Mouse (Mus musculus) heart, embryonic 13.5 days (tissue): ENCODE measurements around the gene Syndig1. TPM values are rescaled to one million over a fixed set of nuclear protein-coding genes. Genes with fewer than 3 reads are reported as not detected.

Experiments
- ATAC-seq: fragments of 200-750 bp; cut with Nextera tagmentation; 2 replicates; pipeline ENCODE4 v1.8.0; 2017; ENCODE audit warnings: moderate TSS enrichment; ENCODE audit not compliant: insufficient number of reproducible peaks, low FRiP score, low TSS enrichment; ENCODE audit errors: extremely low read depth
- H3K27ac ChIP-seq: fragments of 300-500 bp; sonication (generic); replicated peaks from 2 replicates; pipeline ENCODE4 v1.5.1; 2015; ENCODE audit warnings: moderate library complexity, mild to moderate bottlenecking, inconsistent platforms
- H3K27me3 ChIP-seq: fragments of 300-500 bp; sonication (generic); replicated peaks from 2 replicates; pipeline ENCODE4 v1.6.1; 2015; ENCODE audit warnings: mild to moderate bottlenecking, inconsistent platforms
- H3K36me3 ChIP-seq: fragments of 300-500 bp; sonication (generic); 2 replicates; pipeline ENCODE4 v1.6.1; 2015; ENCODE audit warnings: mild to moderate bottlenecking, inconsistent platforms
- H3K4me1 ChIP-seq: fragments of 300-500 bp; sonication (generic); 2 replicates; pipeline ENCODE4 v1.6.1; 2015; ENCODE audit warnings: inconsistent platforms
- H3K4me2 ChIP-seq: fragments of 300-500 bp; sonication (generic); 2 replicates; pipeline ENCODE4 v1.6.1; 2015; ENCODE audit warnings: inconsistent platforms, mild to moderate bottlenecking, moderate library complexity
- H3K4me3 ChIP-seq: fragments of 300-500 bp; sonication (generic); 2 replicates; pipeline ENCODE4 v1.5.1; 2015; ENCODE audit warnings: moderate library complexity, mild to moderate bottlenecking, inconsistent platforms
- H3K9ac ChIP-seq: fragments of 300-500 bp; sonication (generic); 2 replicates; pipeline ENCODE4 v1.6.1; 2015; ENCODE audit warnings: inconsistent platforms, mild to moderate bottlenecking, moderate library complexity
- H3K9me3 ChIP-seq: fragments of 300-500 bp; sonication (generic); 2 replicates; pipeline ENCODE4 v1.6.1; 2016; ENCODE audit warnings: inconsistent platforms
- WGBS: fragments of 180-500 bp; shearing (Covaris S2); methylation state at CpG from one replicate; pipeline ENCODE4 v1.1.7; 2015; ENCODE audit warnings: mixed read lengths; 5-methylcytosine and 5-hydroxymethylcytosine counted together
- polyA plus RNA-seq: library from polyadenylated mRNA; unstranded; fragments of >200 nt; fragmentation: Nextera tagmentation; extraction: Ambion mirVana; gene quantifications from 2 replicates; pipeline ENCODE4 v1.2.1, GENCODE M21; 2015

Gene Syndig1
- 4.0 and 4.2 TPM in 2 replicates for polyA plus RNA-seq

- H3K27me3 ChIP-seq: peaks cover 51% of the 10 kb centered on the region
- peak within 1 kb of the TSS; percentile 66 for H3K4me3 ChIP-seq
- ATAC-seq: no peak
- H3K27ac ChIP-seq: no peak within 1 kb of the TSS
- peak within 1 kb of the TSS; percentile 94 for H3K4me2 ChIP-seq
- H3K36me3 ChIP-seq: no peaks in the 10 kb centered on the region
- peak within 1 kb of the TSS; percentile 80; the same call in 1 of the 2 replicates for H3K9ac ChIP-seq
- peaks cover 22% of the 10 kb centered on the region for H3K4me1 ChIP-seq
- no peaks in the 10 kb centered on the region for H3K9me3 ChIP-seq
- 56% methylated on average over 2 of the region's 2 CpGs for WGBS
Measured at GRCm38 (mm10) chr2:149828911-149829310, at the start of gene Syndig1. Gene Syndig1 (plus strand): TSS chr2:149829211.

- Histone ChIP-seq H3K9me3 (no peaks in the 10 kb centered on the region), H3K9ac (no peak overlapping the region), H3K4me1 (peaks cover 3% of the 10 kb centered on the region; the same call in 1 of the 2 replicates), H3K27ac (no peak overlapping the region), H3K4me2 (no peak overlapping the region), H3K4me3 (no peak overlapping the region), H3K27me3 (no peaks in the 10 kb centered on the region), H3K36me3 (no peaks in the 10 kb centered on the region)
- WGBS: 25% methylated on average over 3 of the region's 3 CpGs
- no peak for ATAC-seq
Measured at GRCm38 (mm10) chr2:149798613-149799012, 30.4 kb upstream of the Syndig1 start.

DNA sequence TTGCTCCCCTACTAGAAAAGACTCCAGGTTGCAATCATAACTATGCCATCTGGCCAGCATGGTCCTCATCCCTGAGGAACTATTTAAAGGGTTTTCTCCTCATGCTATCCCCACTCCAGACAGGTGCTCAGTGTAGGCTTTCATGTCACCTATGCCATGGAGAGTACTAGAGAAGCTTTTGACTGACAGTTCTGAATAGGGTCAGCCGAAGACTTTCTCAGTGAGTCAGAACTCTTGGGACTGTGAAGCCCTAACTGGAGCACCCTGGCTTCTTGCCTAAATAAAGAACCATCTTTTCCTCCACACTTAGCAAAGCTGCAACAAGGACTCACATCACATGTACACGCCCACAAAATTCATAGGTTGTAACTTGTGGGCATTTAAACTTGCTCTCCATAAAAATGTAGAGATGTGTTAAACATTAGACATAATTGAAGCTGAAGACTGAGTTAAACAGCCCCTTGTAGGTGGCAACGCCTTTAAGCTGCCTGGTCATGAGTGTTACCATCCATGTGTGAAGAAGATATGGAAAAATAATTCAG, 24.3 kb upstream of the Syndig1 start:
- H3K27ac ChIP-seq: no peak overlapping the region
- no peaks in the 10 kb centered on the region for H3K4me1 ChIP-seq
- ATAC-seq: no peak
- H3K27me3 ChIP-seq: no peaks in the 10 kb centered on the region
- H3K9ac ChIP-seq: no peak overlapping the region
- H3K9me3 ChIP-seq: no peaks in the 10 kb centered on the region
- no peak overlapping the region for H3K4me3 ChIP-seq
- H3K4me2 ChIP-seq: no peak overlapping the region
- 72% methylated on average over 3 of the region's 3 CpGs for WGBS
- H3K36me3 ChIP-seq: no peaks in the 10 kb centered on the region

DNA sequence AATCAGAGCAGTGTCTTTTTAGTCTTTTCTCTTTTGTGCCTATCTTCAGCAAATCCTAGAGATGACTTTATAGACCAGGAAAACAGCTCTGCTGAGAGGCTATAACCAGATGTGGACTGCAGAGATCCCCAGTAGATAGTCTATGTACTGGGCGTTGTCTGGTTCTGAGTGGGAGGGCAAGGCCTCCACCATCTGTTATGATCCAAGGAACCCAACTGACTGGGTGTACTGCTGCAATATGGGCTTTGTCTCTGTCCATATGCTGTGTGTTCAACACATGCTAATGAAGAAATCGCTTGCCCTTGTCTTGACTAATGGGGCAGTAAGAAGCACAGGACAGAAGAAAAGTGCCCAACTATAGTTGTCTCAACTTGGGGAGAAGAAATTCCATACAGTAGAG, 23.8 kb upstream of the Syndig1 start:
- Histone ChIP-seq H3K27ac (no peak overlapping the region), H3K4me3 (no peak overlapping the region), H3K27me3 (no peaks in the 10 kb centered on the region), H3K4me2 (no peak overlapping the region), H3K36me3 (no peaks in the 10 kb centered on the region), H3K4me1 (no peaks in the 10 kb centered on the region), H3K9ac (no peak overlapping the region), H3K9me3 (no peaks in the 10 kb centered on the region)
- ATAC-seq: no peak
- 70% methylated on average over 2 of the region's 2 CpGs for WGBS

DNA sequence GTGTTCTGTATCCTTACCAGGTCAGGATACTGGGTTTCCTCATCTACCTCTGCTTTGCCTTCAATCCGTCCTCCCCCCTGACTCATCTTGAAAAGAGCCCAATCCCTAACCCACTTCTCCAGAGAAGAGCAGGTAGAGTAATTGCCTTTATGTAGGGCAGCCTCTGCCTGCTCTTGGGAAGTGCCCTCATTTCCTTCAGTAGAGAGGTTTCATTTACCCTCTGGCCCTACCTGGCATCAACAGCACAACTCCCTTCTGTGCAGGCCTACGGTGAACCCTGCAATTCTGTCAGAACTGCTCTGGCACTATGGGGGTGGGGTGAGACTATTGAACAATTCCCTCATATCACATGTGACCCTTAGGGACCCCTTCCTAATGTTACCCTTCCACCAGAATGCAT, 16.1 kb upstream of the Syndig1 start:
- H3K4me2 ChIP-seq: no peak overlapping the region
- ATAC-seq: no peak
- H3K9ac ChIP-seq: no peak overlapping the region
- no peaks in the 10 kb centered on the region for H3K36me3 ChIP-seq
- H3K9me3 ChIP-seq: no peaks in the 10 kb centered on the region
- H3K27ac ChIP-seq: no peak overlapping the region
- H3K4me1 ChIP-seq: peaks cover 2% of the 10 kb centered on the region
- 80% methylated on average over 2 of the region's 2 CpGs for WGBS
- no peak overlapping the region for H3K4me3 ChIP-seq
- H3K27me3 ChIP-seq: no peaks in the 10 kb centered on the region

DNA sequence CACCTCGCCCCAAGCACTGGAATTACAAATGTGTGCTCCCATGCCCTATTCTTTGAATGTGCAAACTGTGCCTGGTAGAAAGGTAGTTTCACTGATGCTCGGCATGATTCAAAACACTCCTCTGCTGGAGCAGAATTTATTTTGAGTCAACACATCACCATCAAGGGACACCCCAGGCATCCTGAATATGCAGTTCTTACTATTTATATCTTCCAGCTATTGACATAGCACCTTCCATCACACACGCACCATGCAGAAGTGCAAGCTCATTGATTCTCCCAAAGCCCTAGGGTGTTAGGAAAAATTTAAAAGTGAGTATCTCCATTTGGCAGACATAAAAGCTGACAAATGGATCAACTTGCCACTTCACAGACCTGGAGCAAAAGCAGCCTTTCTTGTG, 10.6 kb upstream of the Syndig1 start:
- H3K27ac ChIP-seq: no peak overlapping the region
- no peak overlapping the region for H3K4me3 ChIP-seq
- H3K4me1 ChIP-seq: peaks cover 23% of the 10 kb centered on the region
- H3K9ac ChIP-seq: no peak overlapping the region
- no peak for ATAC-seq
- 33% methylated on average over 3 of the region's 3 CpGs for WGBS
- H3K36me3 ChIP-seq: no peaks in the 10 kb centered on the region
- H3K27me3 ChIP-seq: no peaks in the 10 kb centered on the region
- no peaks in the 10 kb centered on the region for H3K9me3 ChIP-seq
- no peak overlapping the region; the same call in 1 of the 2 replicates for H3K4me2 ChIP-seq

- Histone ChIP-seq H3K9ac (no peak overlapping the region), H3K36me3 (no peaks in the 10 kb centered on the region), H3K4me1 (peaks cover 23% of the 10 kb centered on the region), H3K4me2 (no peak overlapping the region), H3K27me3 (no peaks in the 10 kb centered on the region), H3K4me3 (no peak overlapping the region), H3K9me3 (no peaks in the 10 kb centered on the region), H3K27ac (no peak overlapping the region)
- ATAC-seq: no peak
- 61% methylated on average over 3 of the region's 3 CpGs for WGBS
Measured at GRCm38 (mm10) chr2:149819751-149820150, 9.3 kb upstream of the Syndig1 start.

GRCm38 (mm10) chr2:149820201-149820600, 8.8 kb upstream of the Syndig1 start:
- Histone ChIP-seq H3K9me3 (no peaks in the 10 kb centered on the region), H3K27ac (no peak overlapping the region), H3K36me3 (no peaks in the 10 kb centered on the region), H3K4me1 (peaks cover 23% of the 10 kb centered on the region), H3K4me2 (no peak overlapping the region), H3K27me3 (no peaks in the 10 kb centered on the region), H3K4me3 (no peak overlapping the region), H3K9ac (no peak overlapping the region)
- no peak for ATAC-seq
- WGBS: 44% methylated on average over 2 of the region's 2 CpGs

DNA sequence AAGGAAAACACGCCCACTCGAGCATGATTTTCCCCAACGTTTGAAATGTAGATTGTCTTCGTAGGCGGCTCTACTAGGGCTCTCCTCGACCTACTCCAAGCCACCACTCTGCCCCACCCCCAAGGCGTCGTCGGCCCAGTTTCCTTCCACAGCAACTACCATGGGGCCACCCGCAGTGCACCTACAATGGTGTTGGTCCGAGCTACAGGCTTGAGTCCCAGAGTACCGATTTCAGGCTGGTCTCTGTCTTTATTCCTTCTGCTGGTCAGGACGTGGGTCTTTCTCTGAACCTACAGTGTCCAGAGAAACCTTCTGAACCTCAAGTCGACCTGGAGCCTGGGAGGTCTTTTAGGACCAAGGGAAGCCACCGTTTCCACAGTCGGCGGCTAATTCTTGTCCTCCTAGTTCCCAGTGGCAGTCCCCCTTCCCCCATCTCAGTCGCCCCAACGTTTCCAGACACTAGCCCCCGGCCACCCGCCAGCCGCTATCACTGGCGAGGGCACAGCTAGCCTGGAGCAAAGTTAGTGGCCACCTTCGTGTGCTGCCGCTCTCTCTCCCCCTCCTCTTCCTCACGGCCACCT, 1.0 kb downstream of the Syndig1 start:
- Histone ChIP-seq H3K27me3 (peaks cover 51% of the 10 kb centered on the region), H3K36me3 (no peaks in the 10 kb centered on the region), H3K9ac (peak overlapping the region; percentile 80), H3K4me3 (peak overlapping the region; percentile 66), H3K9me3 (no peaks in the 10 kb centered on the region), H3K4me1 (peaks cover 22% of the 10 kb centered on the region), H3K4me2 (peak overlapping the region; percentile 94), H3K27ac (no peak overlapping the region)
- no peak for ATAC-seq
- WGBS: 4% methylated on average over 26 of the region's 26 CpGs

DNA sequence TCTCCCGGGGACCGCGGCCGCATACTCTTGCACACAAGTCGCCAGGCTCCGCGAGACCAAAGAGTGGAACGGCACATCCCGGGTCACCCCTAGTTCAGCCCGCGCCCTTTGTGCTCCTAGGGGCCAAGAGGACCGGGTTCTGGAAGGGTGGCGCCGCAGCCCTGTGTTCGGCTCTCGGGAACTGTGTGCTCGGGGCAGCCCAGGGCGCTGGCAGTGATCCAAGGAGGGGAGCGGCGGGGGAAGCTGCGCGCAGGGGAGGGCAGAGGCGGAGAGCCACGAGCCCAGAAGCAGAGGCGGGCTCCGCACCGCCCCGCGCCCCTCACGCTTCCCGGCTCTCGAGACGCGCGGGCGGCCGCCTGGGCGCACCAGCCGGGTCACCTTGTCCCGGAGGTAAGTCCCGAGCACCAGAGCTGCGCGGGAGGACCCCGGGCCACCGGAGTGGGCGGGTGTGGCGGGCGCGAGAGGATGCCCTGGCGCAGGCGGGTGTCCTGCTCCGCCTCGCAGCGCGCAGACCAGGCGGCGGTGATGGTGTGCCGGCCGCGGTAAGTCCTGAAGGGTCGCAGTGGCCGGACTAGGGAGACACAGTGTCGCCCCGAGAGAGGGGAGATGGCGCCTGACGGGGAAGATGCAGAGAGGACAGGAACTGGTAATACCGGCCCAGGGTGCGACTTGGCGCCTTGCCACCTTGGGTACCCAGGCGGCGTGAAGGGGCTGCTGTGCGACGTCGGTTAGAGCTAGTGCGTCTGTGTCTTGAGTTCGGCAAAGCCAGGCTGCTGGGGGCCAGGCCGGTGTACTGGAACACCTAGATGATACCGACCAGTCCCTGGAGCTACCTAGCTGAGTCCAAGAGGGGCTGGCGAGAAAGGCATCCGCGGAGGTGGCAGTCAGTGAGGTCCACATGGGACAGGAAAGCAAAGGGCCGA, 1.8 kb downstream of the Syndig1 start, which contains the start of gene C530025M09Rik:
Gene C530025M09Rik, minus strand, starts transcription at position 678 of the 923 bp plus-strand sequence.
- H3K27me3 ChIP-seq: peaks cover 51% of the 10 kb centered on the region
- ATAC-seq: peak; percentile 17; the same call in 1 of the 2 replicates
- H3K27ac ChIP-seq: no peak within 1 kb of the TSS
- peak within 1 kb of the TSS; percentile 66 for H3K4me3 ChIP-seq
- peak within 1 kb of the TSS; percentile 94 for H3K4me2 ChIP-seq
- no peaks in the 10 kb centered on the region for H3K36me3 ChIP-seq
- H3K9ac ChIP-seq: peak within 1 kb of the TSS; percentile 80
- under 1% methylated on average over 82 of the region's 82 CpGs for WGBS
- peaks cover 22% of the 10 kb centered on the region for H3K4me1 ChIP-seq
- H3K9me3 ChIP-seq: no peaks in the 10 kb centered on the region

GRCm38 (mm10) chr2:149831459-149832245, 2.6 kb downstream of the Syndig1 start:
- no peak for ATAC-seq
- WGBS: under 1% methylated on average over 29 of the region's 29 CpGs

More at GRCm38 (mm10) chr2:149831459-149832245, 2.6 kb downstream of the Syndig1 start:
- peaks cover 51% of the 10 kb centered on the region for H3K27me3 ChIP-seq
- H3K9ac ChIP-seq: peak overlapping the region; percentile 80
- no peaks in the 10 kb centered on the region for H3K36me3 ChIP-seq
- no peaks in the 10 kb centered on the region for H3K9me3 ChIP-seq
- H3K4me3 ChIP-seq: peak overlapping the region; percentile 66
- no peak overlapping the region for H3K27ac ChIP-seq
- peaks cover 22% of the 10 kb centered on the region for H3K4me1 ChIP-seq
- H3K4me2 ChIP-seq: peak overlapping the region; percentile 94
